Mouse (Mus musculus) neural tube, embryonic 14.5 days (tissue): ENCODE data around the gene Plod3. TPM values are rescaled to one million over a fixed set of nuclear protein-coding genes. Genes with fewer than 3 reads are reported as not detected.
A peak's percentile ranks its signal among the peaks of the same experiment; 100 is the strongest.

ENCODE experiments used
- ATAC-seq: fragments of 200-750 bp; cut with Nextera tagmentation; 2 replicates; pipeline ENCODE4 v1.8.0; 2017; ENCODE audit warnings: low read depth, mild to moderate bottlenecking, moderate TSS enrichment, moderate library complexity
- H3K27ac ChIP-seq: fragments of 300-500 bp; sonication (generic); 2 replicates; pipeline ENCODE4 v1.5.1; 2014; ENCODE audit warnings: low read depth, mild to moderate bottlenecking, control low read depth, low read length, moderate library complexity, mixed read lengths
- H3K27me3 ChIP-seq: fragments of 300-500 bp; sonication (generic); 2 replicates; pipeline ENCODE4 v1.6.1; 2014; ENCODE audit warnings: low read length; ENCODE audit not compliant: control insufficient read depth, insufficient read depth
- H3K36me3 ChIP-seq: fragments of 300-500 bp; sonication (generic); 2 replicates; pipeline ENCODE4 v1.6.1; 2014; ENCODE audit warnings: low read length, mixed read lengths; ENCODE audit not compliant: control insufficient read depth, insufficient read depth
- H3K4me1 ChIP-seq: fragments of 300-500 bp; sonication (generic); 2 replicates; pipeline ENCODE4 v1.6.1; 2014; ENCODE audit warnings: low read length; ENCODE audit not compliant: control insufficient read depth, insufficient read depth
- H3K4me2 ChIP-seq: fragments of 300-500 bp; sonication (generic); 2 replicates; pipeline ENCODE4 v1.6.1; 2014; ENCODE audit warnings: mild to moderate bottlenecking, low read depth, low read length, control low read depth
- H3K4me3 ChIP-seq: fragments of 300-500 bp; sonication (generic); 2 replicates; pipeline ENCODE4 v1.5.1; 2014; ENCODE audit warnings: low read depth, low read length, control low read depth, mixed read lengths
- H3K9ac ChIP-seq: fragments of 300-500 bp; sonication (generic); replicated peaks from 2 replicates; pipeline ENCODE4 v1.6.1; 2014; ENCODE audit warnings: low read depth, mild to moderate bottlenecking, control low read depth, low read length, mixed read lengths
- H3K9me3 ChIP-seq: fragments of 300-500 bp; sonication (generic); 2 replicates; pipeline ENCODE4 v1.6.1; 2016; ENCODE audit warnings: low read length; ENCODE audit not compliant: control insufficient read depth
- WGBS: fragments of 180-500 bp; shearing (Covaris S2); extraction: QIAGEN DNeasy Blood & Tissue Kit; methylation state at CpG from one replicate; pipeline ENCODE4 v1.1.7; 2014; 5-methylcytosine and 5-hydroxymethylcytosine counted together
- polyA plus RNA-seq: library from polyadenylated mRNA; unstranded; fragments of >200 nt; fragmentation: Nextera tagmentation; extraction: Ambion mirVana; gene quantifications from 2 replicates; pipeline ENCODE4 v1.2.1, GENCODE M21; 2014

Plod3 gene
- polyA plus RNA-seq, 1 experiment from 2014 or later: 30.5 TPM

GRCm38 (mm10) chr5:136961334-136961982 is 25.4 kb upstream of the Plod3 start:
- WGBS: 27% methylated on average over 5 of the region's 5 CpGs
- peak overlapping the region; percentile 67 for H3K9ac ChIP-seq
- H3K4me2 ChIP-seq: peak overlapping the region; percentile 74
- no peaks in the 10 kb centered on the region for H3K9me3 ChIP-seq
- H3K4me3 ChIP-seq: peak overlapping the region; percentile 66
- H3K4me1 ChIP-seq: peaks cover 5% of the 10 kb centered on the region; the same call in 1 of the 2 replicates
- peak; percentile 39 for ATAC-seq
- H3K27ac ChIP-seq: peak overlapping the region; percentile 86
- no peaks in the 10 kb centered on the region for H3K27me3 ChIP-seq
- H3K36me3 ChIP-seq: peaks cover 29% of the 10 kb centered on the region

- H3K27me3 ChIP-seq: no peaks in the 10 kb centered on the region
- peaks cover 5% of the 10 kb centered on the region; the same call in 1 of the 2 replicates for H3K4me1 ChIP-seq
- H3K4me3 ChIP-seq: peak overlapping the region; percentile 66
- H3K27ac ChIP-seq: peak overlapping the region; percentile 86
- peak; percentile 90 for ATAC-seq
- peaks cover 29% of the 10 kb centered on the region for H3K36me3 ChIP-seq
- H3K9ac ChIP-seq: peak overlapping the region; percentile 67
- WGBS: under 1% methylated on average over 20 of the region's 20 CpGs
- peak overlapping the region; percentile 74 for H3K4me2 ChIP-seq
- H3K9me3 ChIP-seq: no peaks in the 10 kb centered on the region
Measured at GRCm38 (mm10) chr5:136961983-136962461, 24.8 kb upstream of the Plod3 start.

DNA sequence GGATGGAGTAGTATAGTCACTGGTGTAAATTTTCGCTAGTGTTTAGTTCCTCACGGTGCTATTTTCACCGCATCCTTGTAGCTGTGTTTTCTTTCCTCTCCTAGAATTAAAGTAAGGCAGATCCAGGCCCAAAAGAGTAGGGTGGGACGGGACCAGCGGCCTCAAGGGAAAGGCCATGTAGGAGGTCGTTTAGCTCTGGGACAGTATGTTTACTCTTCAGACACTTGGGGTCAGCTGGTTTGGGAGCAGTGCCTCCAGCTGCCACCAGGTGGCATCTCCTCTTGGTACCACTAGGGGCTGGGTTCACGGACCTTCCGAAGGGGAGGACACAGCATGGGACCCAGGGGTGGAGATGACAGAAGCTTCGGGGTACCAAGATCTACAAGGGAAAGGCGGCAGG is 24.3 kb upstream of the Plod3 start:
- WGBS: under 1% methylated on average over 10 of the region's 10 CpGs
- H3K4me2 ChIP-seq: peak overlapping the region; percentile 74
- H3K9ac ChIP-seq: peak overlapping the region; percentile 67
- no peaks in the 10 kb centered on the region for H3K9me3 ChIP-seq
- H3K36me3 ChIP-seq: peaks cover 29% of the 10 kb centered on the region
- peak overlapping the region; percentile 86 for H3K27ac ChIP-seq
- H3K27me3 ChIP-seq: no peaks in the 10 kb centered on the region
- peaks cover 5% of the 10 kb centered on the region; the same call in 1 of the 2 replicates for H3K4me1 ChIP-seq
- ATAC-seq: peak; percentile 73
- peak overlapping the region; percentile 66 for H3K4me3 ChIP-seq

- no peaks in the 10 kb centered on the region for H3K9me3 ChIP-seq
- peaks cover 5% of the 10 kb centered on the region; the same call in 1 of the 2 replicates for H3K4me1 ChIP-seq
- H3K36me3 ChIP-seq: peaks cover 29% of the 10 kb centered on the region
- peak overlapping the region; percentile 74 for H3K4me2 ChIP-seq
- H3K27me3 ChIP-seq: no peaks in the 10 kb centered on the region
- peak overlapping the region; percentile 66 for H3K4me3 ChIP-seq
- 78% methylated on average over 8 of the region's 8 CpGs for WGBS
- ATAC-seq: no peak
- H3K9ac ChIP-seq: peak overlapping the region; percentile 67; the same call in 1 of the 2 replicates
- peak overlapping the region; percentile 86; the same call in 1 of the 2 replicates for H3K27ac ChIP-seq
Measured at GRCm38 (mm10) chr5:136962966-136963540, 23.8 kb upstream of the Plod3 start.

GRCm38 (mm10) chr5:136965210-136965609 is 21.6 kb upstream of the Plod3 start:
- Histone ChIP-seq H3K9ac (no peak overlapping the region), H3K4me1 (peaks cover 5% of the 10 kb centered on the region; the same call in 1 of the 2 replicates), H3K36me3 (peaks cover 29% of the 10 kb centered on the region), H3K4me2 (no peak overlapping the region), H3K27ac (no peak overlapping the region), H3K9me3 (no peaks in the 10 kb centered on the region), H3K27me3 (no peaks in the 10 kb centered on the region), H3K4me3 (no peak overlapping the region)
- WGBS: 94% methylated on average over 9 of the region's 9 CpGs
- ATAC-seq: no peak

GRCm38 (mm10) chr5:136965686-136966085 is 21.1 kb upstream of the Plod3 start:
- Histone ChIP-seq H3K4me1 (peaks cover 5% of the 10 kb centered on the region; the same call in 1 of the 2 replicates), H3K27ac (no peak overlapping the region), H3K27me3 (no peaks in the 10 kb centered on the region), H3K4me2 (no peak overlapping the region), H3K9ac (no peak overlapping the region), H3K36me3 (peaks cover 29% of the 10 kb centered on the region), H3K9me3 (no peaks in the 10 kb centered on the region), H3K4me3 (no peak overlapping the region)
- 92% methylated on average over 8 of the region's 8 CpGs for WGBS
- ATAC-seq: no peak

DNA sequence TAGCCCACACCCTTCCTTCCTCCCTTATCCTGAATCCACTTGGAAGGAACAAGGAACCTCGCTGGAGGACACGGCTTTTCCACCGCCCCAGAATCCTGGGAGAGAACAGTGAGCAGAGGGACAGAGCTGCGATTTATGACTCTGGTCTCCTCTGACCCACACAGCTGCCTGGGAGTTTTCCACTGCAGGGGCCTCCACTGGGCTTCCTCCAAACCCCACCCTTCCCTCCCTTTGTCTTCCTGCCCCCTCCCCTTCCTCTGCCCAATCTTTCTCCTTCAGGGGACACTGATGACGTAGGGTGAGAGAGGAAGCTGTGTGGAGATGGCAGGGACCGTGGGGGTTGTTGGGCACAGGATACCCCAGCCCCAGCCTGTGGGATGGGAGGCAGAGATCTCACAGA is 20.5 kb upstream of the Plod3 start, which contains the start of gene Cldn15:
Cldn15 (plus strand) TSS at position 286 of the 400 bp plus-strand sequence.
- H3K9ac ChIP-seq: no peak within 1 kb of the TSS
- H3K4me3 ChIP-seq: no peak within 1 kb of the TSS
- no peaks in the 10 kb centered on the region for H3K27me3 ChIP-seq
- ATAC-seq: no peak
- H3K36me3 ChIP-seq: peaks cover 29% of the 10 kb centered on the region
- H3K9me3 ChIP-seq: no peaks in the 10 kb centered on the region
- no peak within 1 kb of the TSS for H3K27ac ChIP-seq
- H3K4me2 ChIP-seq: no peak within 1 kb of the TSS
- WGBS: 45% methylated on average over 6 of the region's 6 CpGs
- peaks cover 5% of the 10 kb centered on the region; the same call in 1 of the 2 replicates for H3K4me1 ChIP-seq

DNA sequence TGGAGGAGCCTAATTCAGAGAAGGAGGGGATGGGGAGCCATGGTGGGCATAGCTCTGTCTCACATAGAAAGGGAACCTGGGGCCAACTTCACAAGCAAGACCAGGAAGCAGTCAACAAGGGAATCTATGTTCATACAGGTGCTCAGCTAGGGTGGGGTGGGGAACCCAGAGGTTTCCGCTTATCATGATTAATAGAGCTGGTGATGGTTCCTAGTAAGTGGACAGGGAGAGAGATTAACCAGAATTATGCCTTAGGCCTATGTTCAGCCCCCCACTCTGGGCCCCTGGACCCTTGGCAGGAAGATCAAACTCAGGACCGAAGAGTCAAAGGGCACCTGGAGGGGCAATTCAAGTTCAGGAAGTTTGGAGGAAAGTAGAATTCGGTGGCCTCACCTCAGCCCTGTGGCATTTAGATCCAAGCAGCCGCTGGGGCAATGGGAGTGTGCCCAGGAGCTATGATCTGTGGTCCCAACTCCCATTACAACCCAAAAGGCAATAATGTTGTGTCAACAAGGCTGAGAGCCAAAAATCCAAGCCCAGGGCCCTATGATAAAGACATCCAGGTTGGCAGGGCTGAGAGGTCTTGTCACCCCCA is 19.9 kb upstream of the Plod3 start:
- Histone ChIP-seq H3K4me1 (peaks cover 5% of the 10 kb centered on the region; the same call in 1 of the 2 replicates), H3K4me2 (no peak overlapping the region), H3K9ac (no peak overlapping the region), H3K4me3 (no peak overlapping the region), H3K27ac (no peak overlapping the region), H3K36me3 (peaks cover 29% of the 10 kb centered on the region), H3K9me3 (no peaks in the 10 kb centered on the region), H3K27me3 (no peaks in the 10 kb centered on the region)
- WGBS: 94% methylated on average over 4 of the region's 4 CpGs
- no peak for ATAC-seq

GRCm38 (mm10) chr5:136967592-136967991 is 19.2 kb upstream of the Plod3 start:
- 72% methylated on average over 10 of the region's 10 CpGs for WGBS
- no peak overlapping the region for H3K4me2 ChIP-seq

More at GRCm38 (mm10) chr5:136967592-136967991, 19.2 kb upstream of the Plod3 start:
- ATAC-seq: no peak
- no peak overlapping the region for H3K27ac ChIP-seq
- H3K27me3 ChIP-seq: no peaks in the 10 kb centered on the region
- peaks cover 5% of the 10 kb centered on the region; the same call in 1 of the 2 replicates for H3K4me1 ChIP-seq
- peaks cover 29% of the 10 kb centered on the region for H3K36me3 ChIP-seq
- no peak overlapping the region for H3K4me3 ChIP-seq
- no peak overlapping the region for H3K9ac ChIP-seq
- H3K9me3 ChIP-seq: no peaks in the 10 kb centered on the region
